Mouse (Mus musculus) stomach, postnatal 0 days (tissue): ENCODE results near the gene Gpat2.

Source experiments
- CTCF ChIP-seq: IDR thresholded peaks from 2 replicates; pipeline ENCODE4 v1.5.1; 2016; ENCODE audit warnings: antibody characterized with exemption, low read depth, mild to moderate bottlenecking, moderate library complexity
- EP300 ChIP-seq: optimal IDR thresholded peaks from 2 replicates; pipeline ENCODE3; 2016; ENCODE audit warnings: antibody characterized with exemption

DNA sequence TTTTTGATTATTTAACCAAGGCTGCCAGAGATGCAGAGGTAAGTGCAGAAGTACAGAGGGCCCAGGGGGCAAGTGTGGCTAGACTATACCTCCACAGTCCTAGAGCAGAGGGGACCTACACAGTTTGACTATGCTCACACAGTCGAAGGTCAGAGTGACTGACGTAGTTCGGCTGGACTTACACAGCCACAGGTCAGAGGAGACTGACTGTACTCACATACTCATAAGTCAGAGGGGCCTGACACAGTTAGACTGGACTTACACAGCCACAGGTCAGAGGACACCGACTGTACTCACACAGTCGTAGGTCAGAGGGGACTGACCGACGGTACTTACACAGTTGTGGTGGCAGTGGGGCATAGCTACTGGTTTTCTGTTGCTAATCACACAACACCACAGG lies 26.3 kb upstream of the Gpat2 start:
- no peak for TF ChIP-seq CTCF
- TF ChIP-seq EP300, result no peak
